21 mouse cellular contexts compared by ENCODE assay signal in the genomic region with DNA sequence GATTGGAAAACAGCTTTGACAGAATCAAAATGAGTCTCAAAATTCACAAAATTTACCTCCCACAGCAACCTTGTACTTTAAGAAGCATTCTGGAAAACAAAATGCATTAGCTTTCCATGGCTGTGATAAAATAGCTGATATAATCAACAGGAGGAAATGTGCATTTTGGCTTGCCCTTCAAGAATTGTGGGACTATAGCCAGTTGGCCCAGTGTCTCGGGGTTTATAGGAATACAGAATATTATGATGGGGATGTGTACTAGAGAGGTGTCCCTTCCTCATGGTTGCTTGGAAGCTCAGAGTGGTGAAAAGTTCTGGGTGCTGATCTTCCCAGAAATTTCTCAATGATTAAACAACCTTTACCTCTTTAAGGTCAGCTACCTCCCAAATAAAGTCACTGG.
DNase-seq lines count a peak whose midpoint lies in the region; ATAC-seq lines count a peak whose summit lies in the region.
"Had no signal": no experiment of that assay in that cellular context is flagged by ENCODE, and none has a peak within 500 bp of the region (broad histone marks: within the 10 kb centered on the region; RNA-seq: fewer than 3 reads in every experiment).

No protein-coding gene starts in this region.

- no peak overlapping the region for H3K27ac ChIP-seq in forebrain, embryonic 14.5 days (ENCODE audit: low read depth, low read length)
- H3K27ac ChIP-seq in forebrain, embryonic 12.5 days, result no peak overlapping the region
- H3K27ac ChIP-seq: embryonic facial prominence, embryonic 12.5 days; heart, adult 2 months; heart, embryonic 15.5 days; hindbrain, embryonic 13.5 days; hindbrain, postnatal 0 days had no signal

- no peaks in the 10 kb centered on the region for H3K4me1 ChIP-seq in forebrain, embryonic 14.5 days (ENCODE audit: control insufficient read depth, insufficient read depth, low read length)
- H3K4me1 ChIP-seq in forebrain, embryonic 12.5 days, result no peaks in the 10 kb centered on the region
- H3K4me1 ChIP-seq: embryonic facial prominence, embryonic 12.5 days; heart, embryonic 15.5 days; hindbrain, embryonic 13.5 days had no signal

- no peak overlapping the region for H3K4me3 ChIP-seq in forebrain, embryonic 14.5 days (ENCODE audit: low read depth, low read length)
- no peak overlapping the region for H3K4me3 ChIP-seq in forebrain, embryonic 12.5 days (replicated peaks)
- H3K4me3 ChIP-seq: embryonic facial prominence, embryonic 12.5 days; heart, adult 2 months; heart, embryonic 15.5 days; hindbrain, embryonic 13.5 days had no signal

- no peak overlapping the region for H3K9ac ChIP-seq in forebrain, embryonic 14.5 days (ENCODE audit: low read length)
- H3K9ac ChIP-seq in forebrain, embryonic 12.5 days, result no peak overlapping the region
- H3K9ac ChIP-seq: embryonic facial prominence, embryonic 12.5 days; forebrain, postnatal 0 days; heart, embryonic 15.5 days; hindbrain, embryonic 13.5 days had no signal

- H3K9me3 ChIP-seq in forebrain, embryonic 14.5 days (replicated peaks; ENCODE audit: control insufficient read depth, low read length), result no peaks in the 10 kb centered on the region
- H3K9me3 ChIP-seq in forebrain, embryonic 12.5 days, result no peaks in the 10 kb centered on the region
- H3K9me3 ChIP-seq: embryonic facial prominence, embryonic 12.5 days; heart, embryonic 15.5 days; hindbrain, embryonic 13.5 days had no signal

- no peaks in the 10 kb centered on the region for H3K36me3 ChIP-seq in forebrain, embryonic 14.5 days (ENCODE audit: control insufficient read depth, insufficient read depth, low read length)
- H3K36me3 ChIP-seq in forebrain, embryonic 12.5 days (replicated peaks), result no peaks in the 10 kb centered on the region
- H3K36me3 ChIP-seq: embryonic facial prominence, embryonic 12.5 days; heart, embryonic 15.5 days; hindbrain, embryonic 13.5 days had no signal

- 75% methylated on average over 1 of the region's 1 CpGs for WGBS in forebrain, embryonic 14.5 days
- 85% methylated on average over 1 of the region's 1 CpGs for WGBS in forebrain, embryonic 12.5 days

- no peak for ATAC-seq in forebrain, embryonic 14.5 days
- ATAC-seq in forebrain, embryonic 12.5 days (ENCODE audit: low FRiP score), result no peak
- ATAC-seq: activated CD4-positive, CD25-positive, alpha-beta regulatory T cell, adult 4 months; forebrain, postnatal 0 days; hindbrain, postnatal 0 days; Patski had no signal

- peak; percentile 52 for DNase-seq in forebrain, embryonic 14.5 days (ENCODE audit: low spot score)
- peak; percentile 9 to 30 for DNase-seq in cerebellum, adult 18-20 months
- DNase-seq in cerebellum, adult 9-11 months, result peak; percentile 25
- DNase-seq in layer of hippocampus, adult 11-12 months (ENCODE audit: low spot score), result no peak
- DNase-seq in embryo, embryonic 9.5 days (ENCODE audit: extremely low spot score), result no peak
- DNase-seq in thymus, postnatal 0 days (ENCODE audit: low spot score), result no peak
- DNase-seq: adrenal gland, postnatal 14 days; forebrain, postnatal 0 days; gastrocnemius, postnatal 14 days; heart, adult 2 months; heart, postnatal 14 days; kidney, adult 11 months had no signal

- H3K4me2 ChIP-seq in forebrain, embryonic 14.5 days (ENCODE audit: low read length), result no peak overlapping the region
- H3K4me2 ChIP-seq in forebrain, embryonic 12.5 days, result no peak overlapping the region
- H3K4me2 ChIP-seq: embryonic facial prominence, embryonic 12.5 days; heart, embryonic 11.5 days; heart, embryonic 15.5 days; hindbrain, embryonic 13.5 days had no signal

- no peaks in the 10 kb centered on the region for H3K27me3 ChIP-seq in forebrain, embryonic 14.5 days (replicated peaks; ENCODE audit: control insufficient read depth, insufficient read depth, low read length)
- no peaks in the 10 kb centered on the region for H3K27me3 ChIP-seq in forebrain, embryonic 12.5 days
- H3K27me3 ChIP-seq: CH12.LX; embryonic facial prominence, embryonic 12.5 days; heart, embryonic 15.5 days; hindbrain, embryonic 13.5 days; Patski had no signal

Comparison
In these comparisons a context has a peak if more than half of its experiments do, and no peak if none do; other contexts are left out.
1. DNase-seq: peak in forebrain, embryonic 14.5 days (single experiment), cerebellum, adult 18-20 months (2 of 2) and cerebellum, adult 9-11 months (single experiment); none in layer of hippocampus, adult 11-12 months (single experiment), embryo, embryonic 9.5 days (single experiment) and thymus, postnatal 0 days (single experiment).